10 mouse cellular contexts compared by ENCODE assay signal in genomic region chrX:16910211-16911095, GRCm38 (mm10). TPM values are rescaled to one million over a fixed set of nuclear protein-coding genes. Genes with fewer than 3 reads are reported as not detected.
A peak's percentile ranks its signal among the peaks of the same experiment; 100 is the strongest.
DNase-seq lines count a peak whose midpoint lies in the region; ATAC-seq lines count a peak whose summit lies in the region.
"Had no signal": no experiment of that assay in that cellular context is flagged by ENCODE, and none has a peak within 500 bp of the region (broad histone marks: within the 10 kb centered on the region; RNA-seq: fewer than 3 reads in every experiment).

No protein-coding gene starts in this region.

- intact Hi-C loops in left cerebral cortex, postnatal 10 days (cut with DNase I), result no loop called here

- H3K27ac ChIP-seq in kidney, embryonic 14.5 days (ENCODE audit: low read depth, low read length), result no peak overlapping the region
- H3K27ac ChIP-seq in hindbrain, embryonic 11.5 days (ENCODE audit: low read depth, low read length), result peak overlapping the region; percentile 51; the same call in 1 of the 2 replicates
- peak overlapping the region; percentile 9 for H3K27ac ChIP-seq in neural tube, embryonic 11.5 days (ENCODE audit: low read depth, low read length)

- no peak overlapping the region for H3K9ac ChIP-seq in kidney, embryonic 14.5 days (ENCODE audit: low read depth, low read length)
- 0 out of 2 replicates have a peak overlapping the region, but pooled peaks have one; percentile 7 for H3K9ac ChIP-seq in hindbrain, embryonic 11.5 days (ENCODE audit: low read depth, low read length)
- H3K9ac ChIP-seq in neural tube, embryonic 11.5 days (ENCODE audit: low read length), result no peak overlapping the region

- H3K4me1 ChIP-seq in kidney, embryonic 14.5 days (ENCODE audit: control insufficient read depth, insufficient read depth, low read length), result no peaks in the 10 kb centered on the region
- no peaks in the 10 kb centered on the region for H3K4me1 ChIP-seq in hindbrain, embryonic 11.5 days (replicated peaks; ENCODE audit: control insufficient read depth, insufficient read depth, low read length)
- H3K4me1 ChIP-seq in neural tube, embryonic 11.5 days (ENCODE audit: control insufficient read depth, insufficient read depth, low read length), result no peaks in the 10 kb centered on the region
- H3K4me1 ChIP-seq: megakaryocyte, embryonic 14.5 days had no signal

- no peaks in the 10 kb centered on the region for H3K9me3 ChIP-seq in kidney, embryonic 14.5 days (ENCODE audit: control insufficient read depth, low read length)
- no peaks in the 10 kb centered on the region for H3K9me3 ChIP-seq in hindbrain, embryonic 11.5 days (ENCODE audit: control insufficient read depth, low read length)
- H3K9me3 ChIP-seq in neural tube, embryonic 11.5 days (ENCODE audit: control insufficient read depth, low read length), result no peaks in the 10 kb centered on the region

- H3K27me3 ChIP-seq in kidney, embryonic 14.5 days (ENCODE audit: control insufficient read depth, insufficient read depth, low read length), result no peaks in the 10 kb centered on the region
- no peaks in the 10 kb centered on the region for H3K27me3 ChIP-seq in hindbrain, embryonic 11.5 days (ENCODE audit: control insufficient read depth, insufficient read depth, low read length)
- no peaks in the 10 kb centered on the region for H3K27me3 ChIP-seq in neural tube, embryonic 11.5 days (ENCODE audit: control insufficient read depth, insufficient read depth, low read length)

- peak overlapping the region; percentile 32 for H3K4me2 ChIP-seq in kidney, embryonic 14.5 days (replicated peaks; ENCODE audit: low read depth, low read length)
- peak overlapping the region; percentile 36 for H3K4me2 ChIP-seq in hindbrain, embryonic 11.5 days (replicated peaks; ENCODE audit: low read depth, low read length)
- H3K4me2 ChIP-seq in neural tube, embryonic 11.5 days (ENCODE audit: low read depth), result peak overlapping the region; percentile 39

- no peak for ATAC-seq in kidney, embryonic 14.5 days (ENCODE audit: low FRiP score, low TSS enrichment)
- ATAC-seq in hindbrain, embryonic 11.5 days (ENCODE audit: low FRiP score), result peak; percentile 82
- peak; percentile 82 for ATAC-seq in neural tube, embryonic 11.5 days (ENCODE audit: insufficient read depth, low FRiP score, low TSS enrichment)

- WGBS in kidney, embryonic 14.5 days, result 29% methylated on average over 18 of the region's 18 CpGs
- WGBS in hindbrain, embryonic 11.5 days, result 17% methylated on average over 18 of the region's 18 CpGs
- 27% methylated on average over 18 of the region's 18 CpGs for WGBS in neural tube, embryonic 11.5 days

- no peaks in the 10 kb centered on the region for H3K36me3 ChIP-seq in kidney, embryonic 14.5 days (ENCODE audit: control insufficient read depth, insufficient read depth, low read length)
- H3K36me3 ChIP-seq in hindbrain, embryonic 11.5 days (ENCODE audit: control insufficient read depth, insufficient read depth, low read length), result no peaks in the 10 kb centered on the region
- H3K36me3 ChIP-seq in neural tube, embryonic 11.5 days (ENCODE audit: control insufficient read depth, insufficient read depth, low read length), result no peaks in the 10 kb centered on the region

- peak overlapping the region; percentile 22 for H3K4me3 ChIP-seq in kidney, embryonic 14.5 days (ENCODE audit: low read length)
- peak overlapping the region; percentile 30 for H3K4me3 ChIP-seq in hindbrain, embryonic 11.5 days (ENCODE audit: low read depth, low read length)
- peak overlapping the region; percentile 18 for H3K4me3 ChIP-seq in neural tube, embryonic 11.5 days (ENCODE audit: low read depth, low read length)
- H3K4me3 ChIP-seq: erythroblast, embryonic 14.5 days; megakaryocyte, embryonic 14.5 days had no signal

- DNase-seq in kidney, postnatal 4 days, result no peak
- DNase-seq in cerebellum, postnatal 14 days, result peak; percentile 24 to 54
- DNase-seq in hindbrain, embryonic 11.5 days (ENCODE audit: low spot score), result peak; percentile 43
- peak; percentile 27 for DNase-seq in neural tube, embryonic 11.5 days (ENCODE audit: low spot score)
- DNase-seq in B cell, adult 2 months, result no peak
- no peak for DNase-seq in left cerebral cortex, postnatal 10 days (ENCODE audit: extremely low spot score in 1 of 2, low spot score in 2 of 2)
- no peak for DNase-seq in right cerebral cortex, postnatal 4 days

RNA-seq across cellular contexts. Expression of gene Ndp, which starts 1.1 kb away (rescaled TPM):
- polyA plus RNA-seq in kidney, embryonic 14.5 days (2014; fragmentation: Nextera tagmentation; extraction: Ambion mirVana), result 2.1 and 2.5 TPM in 2 replicates
- polyA plus RNA-seq in hindbrain, embryonic 11.5 days (2014; fragmentation: Nextera tagmentation; extraction: Ambion mirVana), result 9.0 and 10.8 TPM in 2 replicates
- 7.7 and 8.4 TPM in 2 replicates for polyA plus RNA-seq in neural tube, embryonic 11.5 days (2014; fragmentation: Nextera tagmentation; extraction: Ambion mirVana)
- 1 to 10 TPM; 6.1 to 6.5 TPM for total RNA-seq in left cerebral cortex, postnatal 10 days (2021)
- polyA plus RNA-seq: erythroblast, embryonic 14.5 days had no signal

Comparison
In these comparisons a context has a peak if more than half of its experiments do, and no peak if none do; other contexts are left out.
1. DNase-seq: peak in cerebellum, postnatal 14 days (2 of 2), hindbrain, embryonic 11.5 days (single experiment) and neural tube, embryonic 11.5 days (single experiment); none in kidney, postnatal 4 days (0 of 2), B cell, adult 2 months (0 of 2), left cerebral cortex, postnatal 10 days (0 of 2) and right cerebral cortex, postnatal 4 days (single experiment).
2. Peak in every context shown above with its lines, with median percentiles within 50 percentile points of each other: H3K4me2 ChIP-seq and H3K4me3 ChIP-seq.